ENCODE assay signal across 7 mouse cellular contexts in genomic region chr17:62879526-62880310, GRCm38 (mm10). TPM values are rescaled to one million over a fixed set of nuclear protein-coding genes. Genes with fewer than 3 reads are reported as not detected.
A peak's percentile ranks its signal among the peaks of the same experiment; 100 is the strongest.
DNase-seq lines count a peak whose midpoint lies in the region; ATAC-seq lines count a peak whose summit lies in the region.

No protein-coding gene starts in this region.

- H3K9ac ChIP-seq in embryonic facial prominence, embryonic 11.5 days (replicated peaks; ENCODE audit: low read length) = peak overlapping the region; percentile 96
- peak overlapping the region; percentile 98 for H3K9ac ChIP-seq in midbrain, embryonic 13.5 days (replicated peaks)
- peak overlapping the region; percentile 91 for H3K9ac ChIP-seq in stomach, embryonic 16.5 days (ENCODE audit: low read length)

- peak overlapping the region; percentile 94 for H3K4me3 ChIP-seq in embryonic facial prominence, embryonic 11.5 days (ENCODE audit: low read depth, low read length)
- peak overlapping the region; percentile 91 for H3K4me3 ChIP-seq in midbrain, embryonic 13.5 days (replicated peaks)
- peak overlapping the region; percentile 92 for H3K4me3 ChIP-seq in stomach, embryonic 16.5 days (replicated peaks; ENCODE audit: low read length)

- DNase-seq in ES-CJ7 (ENCODE audit: low read depth, low spot score) = peak; percentile 33
- DNase-seq in WW6 (ENCODE audit: low read depth, low spot score) = peak; percentile 26
- DNase-seq in embryonic facial prominence, embryonic 11.5 days (ENCODE audit: low spot score) = peak; percentile 72
- DNase-seq in heart, postnatal 25 days (ENCODE audit: low spot score) = peak; percentile 3
- DNase-seq in left cerebral cortex, postnatal 36 days (ENCODE audit: low spot score in 2 of 2) = peak; percentile 37 to 56

- no peak for ATAC-seq in embryonic facial prominence, embryonic 11.5 days (replicated peaks; ENCODE audit: insufficient number of reproducible peaks, low FRiP score, low TSS enrichment, low read depth)
- ATAC-seq in midbrain, embryonic 13.5 days = no peak
- no peak for ATAC-seq in stomach, embryonic 16.5 days (ENCODE audit: insufficient read depth, low FRiP score)

- H3K9me3 ChIP-seq in embryonic facial prominence, embryonic 11.5 days (replicated peaks; ENCODE audit: control insufficient read depth, low read length) = no peaks in the 10 kb centered on the region
- no peaks in the 10 kb centered on the region for H3K9me3 ChIP-seq in midbrain, embryonic 13.5 days
- no peaks in the 10 kb centered on the region for H3K9me3 ChIP-seq in stomach, embryonic 16.5 days (replicated peaks; ENCODE audit: control insufficient read depth, low read length)

- H3K36me3 ChIP-seq in embryonic facial prominence, embryonic 11.5 days (replicated peaks; ENCODE audit: control insufficient read depth, insufficient read depth, low read depth, low read length) = no peaks in the 10 kb centered on the region
- no peaks in the 10 kb centered on the region for H3K36me3 ChIP-seq in midbrain, embryonic 13.5 days
- no peaks in the 10 kb centered on the region for H3K36me3 ChIP-seq in stomach, embryonic 16.5 days (ENCODE audit: control insufficient read depth, insufficient read depth, low read length)

- whole genome bisulfite sequencing in embryonic facial prominence, embryonic 11.5 days = under 1% methylated on average over 45 of the region's 45 CpGs
- under 1% methylated on average over 44 of the region's 45 CpGs for WGBS in midbrain, embryonic 13.5 days
- under 1% methylated on average over 45 of the region's 45 CpGs for WGBS in stomach, embryonic 16.5 days

- peak overlapping the region; percentile 74; the same call in 1 of the 2 replicates for H3K27ac ChIP-seq in embryonic facial prominence, embryonic 11.5 days (replicated peaks; ENCODE audit: low read depth, low read length)
- peak overlapping the region; percentile 95 for H3K27ac ChIP-seq in midbrain, embryonic 13.5 days
- peak overlapping the region; percentile 97; the same call in 1 of the 2 replicates for H3K27ac ChIP-seq in stomach, embryonic 16.5 days (ENCODE audit: low read length)

- intact Hi-C loops in heart, postnatal 25 days (cut with DNase I) = loop anchor here (5.0 kb wide), 1 partner anchor 97 kb away; no protein-coding TSS in a partner anchor
- intact Hi-C loops in left cerebral cortex, postnatal 36 days (cut with DNase I) = no loop called here

- H3K27me3 ChIP-seq in embryonic facial prominence, embryonic 11.5 days (ENCODE audit: control insufficient read depth, insufficient read depth, low read length) = no peaks in the 10 kb centered on the region
- H3K27me3 ChIP-seq in midbrain, embryonic 13.5 days = peaks cover 9% of the 10 kb centered on the region; the same call in 1 of the 2 replicates
- H3K27me3 ChIP-seq in stomach, embryonic 16.5 days (ENCODE audit: control insufficient read depth, insufficient read depth, low read length) = no peaks in the 10 kb centered on the region

- no peaks in the 10 kb centered on the region for H3K4me1 ChIP-seq in embryonic facial prominence, embryonic 11.5 days (ENCODE audit: control insufficient read depth, insufficient read depth, low read length)
- peaks cover 27% of the 10 kb centered on the region for H3K4me1 ChIP-seq in midbrain, embryonic 13.5 days (replicated peaks)
- peaks cover 6% of the 10 kb centered on the region; the same call in 1 of the 2 replicates for H3K4me1 ChIP-seq in stomach, embryonic 16.5 days (ENCODE audit: control insufficient read depth, insufficient read depth, low read length)

- H3K4me2 ChIP-seq in embryonic facial prominence, embryonic 11.5 days (ENCODE audit: low read depth, low read length) = peak overlapping the region; percentile 89
- H3K4me2 ChIP-seq in midbrain, embryonic 13.5 days (replicated peaks) = peak overlapping the region; percentile 98
- peak overlapping the region; percentile 99 for H3K4me2 ChIP-seq in stomach, embryonic 16.5 days (ENCODE audit: low read depth, low read length)

RNA-seq across cellular contexts. Expression of gene Efna5, which starts 1.4 kb away (rescaled TPM):
- 65.2 and 70.3 TPM in 2 replicates for polyA plus RNA-seq in embryonic facial prominence, embryonic 11.5 days (2014; fragmentation: Nextera tagmentation; extraction: Ambion mirVana)
- total RNA-seq in heart, postnatal 25 days (2021) = 10 to 100 TPM; 21.0 to 23.0 TPM
- 10 to 100 TPM; 35.7 to 37.7 TPM for total RNA-seq in left cerebral cortex, postnatal 36 days (2021)
- polyA plus RNA-seq in midbrain, embryonic 13.5 days (2015; fragmentation: Nextera tagmentation; extraction: Ambion mirVana) = 81.4 and 89.2 TPM in 2 replicates
- 36.9 and 38.8 TPM in 2 replicates for polyA plus RNA-seq in stomach, embryonic 16.5 days (2015; fragmentation: Nextera tagmentation; extraction: Ambion mirVana)

Comparison
In these comparisons a context has a peak if more than half of its experiments do, and no peak if none do; other contexts are left out.
1. DNase-seq: peak in every context shown above with its lines; median percentile 72 in embryonic facial prominence, embryonic 11.5 days; 46 in left cerebral cortex, postnatal 36 days; 33 in ES-CJ7; 26 in WW6; 3 in heart, postnatal 25 days.